Mouse (Mus musculus) MEL (cell line): Measurements from ENCODE around the gene Gpm6b.

Source experiments
- CTCF ChIP-seq, 3 experiments: IDR thresholded peaks in 2 of 3; conservative IDR thresholded peaks in 1 of 3; 2 replicates each; pipeline ENCODE4 v1.5.1; 2011 to 2012; ENCODE audit warnings: low read length in 3 of 3, low read depth in 2 of 3, mild to moderate bottlenecking in 2 of 3, improper control_type of control experiment in 1 of 3, inconsistent platforms in 1 of 3, mixed read lengths in 1 of 3, moderate library complexity in 1 of 3; ENCODE audit not compliant: control insufficient read depth in 1 of 3, insufficient read depth in 1 of 3, poor library complexity in 1 of 3, severe bottlenecking in 1 of 3
- ELF1 ChIP-seq: IDR thresholded peaks from 2 replicates; pipeline ENCODE4 v1.6.1; 2014; ENCODE audit warnings: low read depth, mild to moderate bottlenecking, inconsistent platforms, low read length, improper control_type of control experiment, moderate library complexity
- KAT2A ChIP-seq: conservative IDR thresholded peaks from 2 replicates; pipeline ENCODE4 v1.6.1; 2012; ENCODE audit warnings: low read depth, low read length, improper control_type of control experiment, inconsistent platforms
- NRF1 ChIP-seq: IDR thresholded peaks from 2 replicates; pipeline ENCODE4 v1.6.1; 2014; ENCODE audit warnings: low read depth, mild to moderate bottlenecking, inconsistent platforms, low read length, improper control_type of control experiment, moderate library complexity; ENCODE audit not compliant: poor library complexity, insufficient read depth, severe bottlenecking
- POLR2AphosphoS2 ChIP-seq: IDR thresholded peaks from 2 replicates; pipeline ENCODE4 v1.6.1; 2011; ENCODE audit warnings: low read length, improper control_type of control experiment
- RAD21 ChIP-seq: IDR thresholded peaks from 2 replicates; pipeline ENCODE4 v1.6.1; 2011; ENCODE audit warnings: mild to moderate bottlenecking, low read depth, low read length, improper control_type of control experiment
- RCOR1 ChIP-seq: IDR thresholded peaks from 2 replicates; pipeline ENCODE4 v1.6.1; 2012; ENCODE audit warnings: low read depth, mild to moderate bottlenecking, inconsistent platforms, low read length, improper control_type of control experiment
- TCF12 ChIP-seq: IDR thresholded peaks from 2 replicates; pipeline ENCODE4 v1.6.1; 2014; ENCODE audit warnings: low read depth, mild to moderate bottlenecking, inconsistent platforms, low read length, improper control_type of control experiment, moderate library complexity
- ZNF384 ChIP-seq: IDR thresholded peaks from 2 replicates; pipeline ENCODE4 v1.6.1; 2012; ENCODE audit warnings: low read depth, mild to moderate bottlenecking, inconsistent platforms, low read length, improper control_type of control experiment

DNA sequence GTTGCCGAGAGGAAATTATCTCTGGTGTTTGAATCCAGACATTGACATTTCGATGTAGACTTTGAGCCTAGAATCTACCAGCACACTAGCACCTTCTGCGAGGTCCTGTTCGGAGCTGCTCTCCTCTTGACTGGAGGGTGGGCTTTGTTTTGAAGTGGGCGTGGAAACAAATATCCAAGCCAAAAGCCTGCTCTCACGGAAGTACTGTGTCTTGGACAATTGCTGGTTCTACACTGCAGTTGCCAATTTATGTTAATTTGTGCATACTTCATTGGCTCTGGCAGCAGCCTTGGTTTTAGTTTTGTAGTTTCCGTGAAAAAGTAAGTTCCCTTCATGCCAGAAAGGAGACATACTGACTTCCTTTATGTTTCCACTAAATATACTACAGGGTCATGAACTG, 2.0 kb downstream of the Gpm6b start:
- no peak for TF ChIP-seq RAD21
- TF ChIP-seq RCOR1, result no peak
- no peak for TF ChIP-seq NRF1
- no peak for TF ChIP-seq POLR2AphosphoS2
- no peak for TF ChIP-seq CTCF (IDR thresholded peaks at IDR 0.05 in 2 of 3, conservative IDR thresholded peaks at IDR 0.05 in 1 of 3; ENCODE audit: control insufficient read depth in 1 of 3, insufficient read depth in 1 of 3, low read depth in 2 of 3, low read length in 3 of 3, poor library complexity in 1 of 3, severe bottlenecking in 1 of 3)
- TF ChIP-seq ELF1, result no peak
- no peak for TF ChIP-seq KAT2A
- TF ChIP-seq TCF12, result no peak
- TF ChIP-seq ZNF384, result no peak
